Mouse (Mus musculus): ENCODE measurements at regions not wholly inside any gene's neighbourhood (a gene's known extent, or its start where the extent isn't known, plus 50 kb on each side); places are given as distances from the start of the nearest gene placed in this dataset.

DNA sequence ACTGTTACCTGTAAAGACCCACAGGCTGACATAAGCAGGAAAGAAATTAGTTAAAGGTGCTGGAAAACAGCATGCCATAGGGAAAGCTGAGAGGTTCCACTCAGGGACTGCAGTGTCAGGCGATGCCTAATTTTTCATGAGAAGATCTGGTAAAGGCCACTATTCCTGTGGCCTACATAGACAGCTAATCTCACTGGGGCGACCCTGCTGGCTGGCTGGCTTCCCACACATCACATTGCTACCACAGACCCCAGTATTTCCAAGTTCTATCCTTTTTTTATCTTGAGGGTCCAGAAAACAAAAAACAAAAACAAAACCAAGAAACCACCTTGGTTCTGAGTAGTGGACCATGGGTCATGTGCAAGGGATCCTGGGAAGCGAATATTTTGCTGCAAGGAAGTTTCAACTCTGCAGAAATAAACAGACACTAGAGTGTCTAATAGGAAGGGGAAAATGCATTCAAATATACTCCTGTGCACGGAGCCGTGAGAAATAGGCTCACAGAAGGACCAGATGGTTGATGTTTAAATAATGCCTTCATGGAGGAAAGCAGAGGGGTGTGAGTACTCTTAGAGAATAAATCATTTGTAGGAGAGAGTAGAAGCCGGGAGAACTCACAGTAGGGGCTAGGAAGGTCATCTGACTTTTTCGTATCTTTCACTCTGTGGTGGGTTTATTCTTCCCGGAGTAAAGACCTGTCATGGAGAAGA is 94.6 kb upstream of the Sall1 start:
- no peak for DNase-seq (ENCODE audit: low spot score in 2 of 2)
- no peak for TF ChIP-seq CTCF (conservative IDR thresholded peaks at IDR 0.05)
- no peak overlapping the region for H3K27ac ChIP-seq
- H3K4me3 ChIP-seq: no peak overlapping the region

DNA sequence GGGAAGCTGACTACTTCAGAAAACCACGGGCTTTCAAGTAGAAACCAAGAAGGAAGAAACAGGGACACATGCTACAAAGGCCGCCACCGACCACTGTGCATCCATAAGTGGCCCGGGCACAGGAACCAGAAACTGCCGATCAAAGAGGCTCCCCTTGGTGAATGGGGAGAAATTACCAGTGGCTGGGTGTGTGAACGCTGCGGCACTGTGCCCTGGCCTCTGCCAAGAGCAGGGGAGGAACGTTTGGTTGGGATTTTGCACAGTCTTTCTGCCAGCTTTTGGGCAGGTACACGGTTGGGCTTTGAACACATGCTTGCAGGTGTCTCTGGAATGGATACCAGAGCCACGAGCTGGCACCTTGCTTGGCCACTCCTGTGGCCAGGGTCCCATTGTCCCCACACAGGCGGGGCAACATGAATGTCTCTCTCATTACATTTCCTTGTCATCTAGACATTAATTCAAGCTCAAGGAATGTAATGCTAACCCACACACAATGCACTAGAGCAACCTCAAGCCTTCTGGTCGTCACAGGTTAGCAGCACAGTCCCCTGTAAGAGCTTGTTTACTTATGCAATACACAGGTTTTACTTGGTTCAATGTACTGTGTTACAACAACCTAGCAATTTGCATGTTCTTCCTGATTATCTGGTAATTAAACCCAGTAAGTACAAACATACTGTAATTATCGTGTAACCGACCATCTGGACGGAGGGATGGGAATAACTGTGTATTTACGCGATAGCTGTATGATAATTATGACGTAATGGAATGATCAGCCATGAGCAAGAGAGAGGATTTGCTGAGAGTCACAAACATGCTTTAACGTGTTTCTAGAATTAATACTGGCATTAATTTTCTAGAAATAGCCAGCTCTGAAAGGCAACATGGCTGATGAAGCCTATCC is 90.9 kb upstream of the Sall1 start:
- no peak for DNase-seq (ENCODE audit: low spot score in 2 of 2)
- Histone ChIP-seq H3K4me3 (peak overlapping the region; percentile 35; the same call in 1 of the 2 replicates), H3K27ac (no peak overlapping the region)
- TF ChIP-seq CTCF (conservative IDR thresholded peaks at IDR 0.05): no peak

DNA sequence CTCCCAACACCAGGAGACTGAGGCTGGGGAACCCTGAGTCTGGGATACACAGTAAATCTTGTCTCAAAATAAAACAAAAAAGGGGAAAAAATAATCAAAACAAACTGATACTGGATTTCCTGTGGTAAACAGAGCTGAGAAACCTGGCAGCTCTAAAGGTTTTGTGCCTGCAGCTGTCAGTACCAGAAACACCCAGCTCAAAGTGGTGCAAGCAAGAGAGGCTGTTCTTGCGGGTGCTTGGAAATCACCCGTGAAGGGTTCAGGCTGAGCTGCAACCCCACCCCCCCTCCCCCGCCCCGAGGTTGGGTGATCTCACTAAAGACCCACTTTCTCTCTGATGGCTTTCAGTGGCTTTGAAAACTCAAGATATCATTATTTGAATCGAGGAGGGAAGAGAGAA is 90.1 kb upstream of the Sall1 start:
- DNase-seq (ENCODE audit: low spot score in 2 of 2): no peak
- Histone ChIP-seq H3K4me3 (peak overlapping the region; percentile 35; the same call in 1 of the 2 replicates), H3K27ac (peak overlapping the region; percentile 3; the same call in 1 of the 2 replicates)
- no peak for TF ChIP-seq CTCF (conservative IDR thresholded peaks at IDR 0.05)

DNA sequence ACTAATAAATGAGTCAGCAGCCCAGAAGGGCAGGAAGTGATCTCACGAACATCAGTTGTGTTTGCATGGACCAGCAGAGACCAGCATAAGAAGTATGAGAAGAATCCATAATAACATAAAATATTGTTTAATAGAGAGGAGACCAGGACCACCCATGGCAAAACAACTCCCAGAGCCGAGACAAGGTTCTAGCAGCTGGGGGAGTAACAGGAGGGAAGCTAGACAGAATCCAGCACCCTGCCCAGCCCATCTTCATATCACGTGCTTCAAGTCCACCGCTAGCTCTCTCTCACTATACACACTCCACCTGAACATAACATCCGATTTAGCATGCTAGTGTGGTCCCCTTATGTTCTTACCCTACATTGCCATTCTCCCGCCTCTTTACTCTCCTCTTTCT is 77.1 kb upstream of the Sall1 start:
- H3K4me3 ChIP-seq: no peak overlapping the region
- no peak overlapping the region for H3K27ac ChIP-seq
- no peak for DNase-seq (ENCODE audit: low spot score in 2 of 2)
- no peak for TF ChIP-seq CTCF (conservative IDR thresholded peaks at IDR 0.05)

DNA sequence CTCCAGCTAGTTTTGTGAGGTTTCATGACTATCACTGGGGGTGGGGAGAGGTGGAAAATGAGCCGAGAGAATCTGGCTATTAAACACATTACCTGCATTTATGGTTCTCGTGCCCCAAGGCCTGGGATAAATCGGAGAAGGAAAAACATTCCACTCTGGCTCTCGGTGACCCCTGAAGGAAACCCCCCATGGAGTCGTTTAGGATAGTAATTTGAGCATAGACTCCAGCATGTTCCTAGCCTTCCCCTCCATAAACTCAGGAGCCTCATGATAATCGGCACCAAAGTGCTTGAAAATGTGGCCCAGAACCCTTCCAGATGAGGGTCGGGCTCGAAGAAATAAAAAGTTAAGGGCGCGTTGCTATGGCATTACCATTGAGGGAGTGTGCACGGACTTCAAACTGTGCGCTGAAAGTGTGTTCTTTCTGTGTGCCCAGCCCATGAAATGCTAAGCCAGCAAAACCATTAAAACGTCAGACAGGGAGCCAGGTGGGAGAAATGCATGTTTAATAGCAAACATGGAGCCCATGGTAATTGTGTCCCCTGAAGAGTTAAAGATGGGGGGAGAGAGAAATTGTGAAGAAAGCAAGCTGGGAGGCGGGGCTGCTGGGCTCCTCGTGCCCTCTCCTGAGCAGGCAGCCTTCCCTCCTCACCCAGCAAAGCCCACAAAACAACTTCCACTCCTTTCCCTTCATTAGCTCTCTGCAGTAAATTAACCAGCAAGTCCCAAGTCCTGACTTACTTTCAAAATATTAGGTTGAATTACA is 64.1 kb upstream of the Sall1 start:
- DNase-seq (ENCODE audit: low spot score in 2 of 2): no peak
- H3K27ac ChIP-seq: no peak overlapping the region
- no peak for TF ChIP-seq CTCF (conservative IDR thresholded peaks at IDR 0.05)
- no peak overlapping the region for H3K4me3 ChIP-seq

- Histone ChIP-seq H3K4me3 (no peak overlapping the region), H3K27ac (no peak overlapping the region)
- no peak for DNase-seq (ENCODE audit: low spot score in 2 of 2)
- TF ChIP-seq CTCF (conservative IDR thresholded peaks at IDR 0.05): no peak
Measured at GRCm38 (mm10) chr8:89106346-89106745, 62.4 kb upstream of the Sall1 start.

GRCm38 (mm10) chr8:89097396-89097795 is 53.4 kb upstream of the Sall1 start:
- TF ChIP-seq CTCF (conservative IDR thresholded peaks at IDR 0.05): no peak
- no peak overlapping the region for H3K27ac ChIP-seq
- no peak overlapping the region for H3K4me3 ChIP-seq
- no peak for DNase-seq (ENCODE audit: low spot score in 2 of 2)
